Mouse (Mus musculus): ENCODE results near the gene Cdh3.

- TF ChIP-seq USF1 (IDR thresholded peaks at IDR 0.05; ENCODE audit: low read depth, low read length) (no peak), USF2 (conservative IDR thresholded peaks at IDR 0.05; ENCODE audit: low read depth, low read length) (no peak), MEF2A (IDR thresholded peaks at IDR 0.05; ENCODE audit: borderline replicate concordance, low read depth, low read length) (no peak), CHD2 (IDR thresholded peaks at IDR 0.05; ENCODE audit: low read length) (no peak)
Measured at GRCm38 (mm10) chr8:106586896-106587295, 76.2 kb downstream of the Cdh3 start.

Measured in CH12.LX (cell line).